Mouse (Mus musculus): ENCODE results near the gene Gsc. TPM values are rescaled to one million over a fixed set of nuclear protein-coding genes. Genes with fewer than 3 reads are reported as not detected.
"Not testable (repeated sequence)": the region's sequence is repeated elsewhere in the genome, so short reads cannot be mapped to it uniquely, and the experiment has no call there.

Gsc gene
- total RNA-seq, 2 experiments from 2014 or later: 0.16 to 0.29 TPM

DNA sequence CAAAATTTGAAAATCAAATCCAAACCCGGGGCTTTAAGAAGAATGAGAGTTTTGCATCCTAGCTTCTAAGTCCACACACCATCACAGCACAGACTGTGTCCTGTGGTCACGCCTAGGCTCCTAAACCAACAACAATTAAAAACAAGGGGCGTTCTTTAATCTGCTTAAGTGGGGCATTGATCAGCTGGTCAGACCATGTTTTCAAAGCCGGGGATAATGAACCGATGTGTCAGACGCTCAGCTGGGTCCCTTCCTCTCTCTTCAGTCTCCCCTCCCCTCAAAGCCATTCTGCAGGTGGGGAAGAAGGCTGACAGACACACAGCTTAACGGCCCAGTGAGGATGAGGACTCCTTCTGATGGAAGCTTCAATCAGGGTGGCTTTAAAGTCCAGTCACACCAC is 6.2 kb downstream of the Gsc start:
- intact Hi-C loops (cut with DNase I; ENCODE audit: low total_unique reads): no loop called here
- DNase-seq: no peak

DNA sequence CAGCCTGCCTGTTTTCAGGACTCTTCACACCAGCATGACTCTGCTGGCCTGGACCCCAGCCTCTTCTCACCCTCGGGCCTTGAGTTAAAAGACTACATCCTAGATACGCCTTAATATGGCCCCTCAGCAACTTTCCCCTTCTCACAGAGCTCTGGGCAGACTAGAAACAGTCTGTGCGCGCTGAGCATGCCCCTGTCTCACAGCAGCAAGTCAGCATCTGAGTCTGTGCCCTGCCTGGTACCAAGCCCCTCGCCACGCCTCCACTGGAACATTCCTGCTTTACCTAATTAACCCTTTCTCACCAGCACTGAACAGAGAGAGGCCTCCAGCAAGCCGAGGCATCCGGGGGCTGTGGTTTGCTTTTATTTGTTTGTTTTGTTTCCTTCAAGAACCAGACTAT is 11.8 kb downstream of the Gsc start:
- DNase-seq: no peak
- intact Hi-C loops (cut with DNase I; ENCODE audit: low total_unique reads): no loop called here

DNA sequence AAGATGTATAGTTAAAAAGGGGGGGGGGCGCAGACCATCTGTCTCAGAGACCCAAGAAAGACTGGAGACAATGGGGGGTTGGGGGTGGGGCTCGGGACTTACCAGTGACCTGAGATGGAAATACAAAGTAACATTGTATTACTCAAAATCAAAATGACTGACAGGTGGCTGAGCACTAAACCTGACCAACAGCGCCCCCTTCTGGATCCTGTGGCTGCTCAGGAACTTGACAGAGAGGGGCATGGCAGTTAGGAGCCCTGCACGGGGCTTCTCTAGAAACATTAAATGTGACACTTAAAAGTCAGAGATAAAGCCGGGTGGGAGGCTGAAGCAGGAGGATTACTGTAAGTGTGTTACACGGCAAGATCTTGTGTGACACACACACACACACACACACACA is 13.8 kb downstream of the Gsc start:
- no peak for DNase-seq

DNA sequence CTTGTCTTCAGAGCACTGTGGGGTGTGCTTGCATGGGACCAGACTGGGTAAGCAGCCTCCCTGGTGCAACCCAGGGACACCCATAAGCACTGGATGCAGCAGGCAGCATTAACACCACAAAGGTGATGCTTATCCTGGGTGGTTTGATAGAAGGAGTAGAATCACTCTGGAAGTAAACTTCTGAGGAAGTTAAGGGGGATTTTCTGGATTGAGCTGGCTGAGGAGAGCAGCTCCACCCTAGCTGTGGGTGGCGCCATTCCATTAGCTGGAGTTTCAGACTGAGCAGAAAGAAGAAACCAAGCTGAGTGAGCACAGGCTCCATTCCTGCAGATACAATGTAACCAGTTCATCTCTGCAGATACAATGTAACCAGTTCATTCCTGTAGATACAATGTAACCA is 20.1 kb downstream of the Gsc start:
- DNase-seq: no peak
- intact Hi-C loops (cut with DNase I; ENCODE audit: low total_unique reads): no loop called here

More for the DNA sequence above, 13.8 kb downstream of the Gsc start:
- intact Hi-C loops (cut with DNase I; ENCODE audit: low total_unique reads): no loop called here

DNA sequence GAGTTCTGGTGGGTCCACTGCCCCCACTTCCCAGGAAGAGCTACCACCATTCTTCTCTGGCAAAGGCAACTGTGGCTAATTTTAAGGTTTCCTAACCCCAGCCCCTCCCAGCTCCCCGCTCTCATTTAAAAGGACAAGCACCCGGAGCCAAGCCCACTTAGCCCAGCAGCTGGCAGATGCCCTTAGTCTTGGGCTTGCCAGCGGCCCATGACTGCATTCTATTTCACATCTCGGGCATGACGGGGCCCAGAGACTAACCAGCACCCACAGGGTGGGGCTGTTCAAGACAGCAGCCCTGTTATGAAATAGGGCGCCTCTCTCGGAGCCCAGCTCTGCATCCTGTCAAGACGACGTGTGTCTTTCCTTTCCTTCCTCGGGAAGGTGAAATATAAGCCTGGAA is 22.9 kb downstream of the Gsc start:
- no peak for DNase-seq
- intact Hi-C loops (cut with DNase I; ENCODE audit: low total_unique reads): no loop called here

DNA sequence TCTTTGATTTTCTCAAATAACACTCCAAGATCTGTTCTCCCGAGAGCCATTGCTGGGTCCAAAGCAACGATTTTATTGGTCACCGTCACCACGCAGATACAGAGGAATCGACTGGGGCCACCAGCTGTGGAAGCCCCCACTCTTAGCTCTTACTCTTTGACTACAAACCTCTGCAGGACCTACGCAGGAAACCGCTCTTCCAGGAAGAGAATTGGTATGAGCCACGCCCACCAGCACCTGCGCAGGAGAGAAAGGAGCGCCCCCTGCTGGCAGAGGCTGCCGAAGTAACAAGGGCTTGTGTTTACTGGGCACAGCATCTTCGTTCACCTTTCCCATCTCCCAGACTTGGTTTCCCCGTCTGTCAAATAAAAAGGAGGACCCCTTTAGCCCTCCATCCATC is 25.0 kb downstream of the Gsc start:
- peak; percentile 43 for DNase-seq
- intact Hi-C loops (cut with DNase I; ENCODE audit: low total_unique reads): loop anchor here (10.0 kb wide), 3 partner anchors 97 to 367 kb away; no protein-coding TSS in a partner anchor

DNA sequence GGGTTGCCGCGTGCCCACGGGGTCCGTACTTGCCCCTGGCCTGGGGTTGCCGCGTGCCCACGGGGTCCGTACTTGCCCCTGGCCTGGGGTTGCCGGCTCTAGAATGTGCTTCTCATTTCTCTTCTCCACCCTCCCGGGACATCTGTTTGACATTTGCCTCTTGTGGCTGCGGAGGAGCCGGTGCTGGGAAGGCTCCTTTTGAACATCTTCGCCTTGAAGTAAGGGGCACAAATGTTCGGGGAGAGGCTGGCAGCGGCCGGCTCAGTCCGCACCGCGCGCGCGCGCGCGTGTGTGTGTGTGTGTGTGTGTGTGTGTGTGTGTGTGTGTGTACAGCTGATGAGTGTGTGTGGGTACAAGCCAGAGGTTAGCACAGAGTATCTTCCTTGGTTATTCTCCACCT is 26.1 kb downstream of the Gsc start:
- DNase-seq: not testable (repeated sequence)
- intact Hi-C loops (cut with DNase I; ENCODE audit: low total_unique reads): loop anchor here (10.0 kb wide), 3 partner anchors 98 to 368 kb away; no protein-coding TSS in a partner anchor

DNA sequence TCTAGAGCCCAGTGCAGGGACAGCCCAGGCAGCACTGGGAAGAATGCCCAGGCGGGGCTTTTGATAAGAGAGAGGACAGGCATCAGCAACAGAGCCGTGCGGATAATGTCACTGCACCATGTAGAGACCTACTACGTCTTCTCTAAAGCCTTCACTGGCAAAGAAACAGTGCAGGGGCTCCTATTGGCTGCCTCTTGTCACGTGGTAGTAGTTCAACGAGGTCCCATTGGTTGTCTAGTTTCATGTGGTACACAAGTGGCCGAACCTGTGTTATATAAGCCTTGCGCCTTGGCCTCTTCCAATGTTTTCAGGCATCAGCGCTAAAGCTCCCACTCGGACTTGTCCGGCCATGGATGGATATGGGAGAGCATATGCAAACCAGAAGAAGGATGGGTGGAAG is 29.4 kb downstream of the Gsc start:
- DNase-seq: no peak
- intact Hi-C loops (cut with DNase I; ENCODE audit: low total_unique reads): loop anchor here (10.0 kb wide), 3 partner anchors 101 to 371 kb away; no protein-coding TSS in a partner anchor

DNA sequence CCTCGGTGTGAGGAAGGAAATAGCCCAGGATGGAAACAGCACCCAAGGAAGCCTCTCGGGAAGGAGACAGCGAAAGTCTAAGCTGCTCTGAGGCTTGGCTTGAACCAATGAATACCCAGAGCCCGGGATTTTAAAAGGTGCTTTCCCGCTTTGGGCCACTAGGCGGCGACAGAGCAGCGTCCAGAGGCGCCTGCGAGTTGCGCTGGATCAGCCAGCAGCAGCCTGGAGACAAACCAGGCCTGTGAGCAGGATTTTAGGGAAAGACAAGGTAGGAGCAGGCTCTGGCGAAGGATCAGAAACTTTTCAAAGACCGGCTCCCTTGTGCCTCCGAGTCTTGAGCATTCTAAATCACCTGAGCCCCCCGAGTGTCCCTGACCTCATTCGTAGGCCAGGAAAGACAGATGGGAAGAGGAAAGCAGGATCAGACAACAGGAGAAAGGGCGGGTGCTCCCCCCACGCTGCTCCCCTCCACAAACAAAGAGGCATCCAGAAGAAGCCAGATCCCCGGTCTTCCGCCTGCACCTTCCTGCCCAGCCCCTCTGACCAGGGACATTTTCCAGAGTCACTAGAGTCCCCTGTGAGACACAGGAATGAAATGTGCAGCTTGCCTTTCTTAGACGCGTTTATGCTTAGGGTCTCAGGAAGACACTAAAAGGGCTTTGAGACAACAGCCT is 32.9 kb downstream of the Gsc start:
- DNase-seq: peak; percentile 82
- intact Hi-C loops (cut with DNase I; ENCODE audit: low total_unique reads): loop anchor here (10.0 kb wide), 3 partner anchors 105 to 375 kb away; no protein-coding TSS in a partner anchor

DNA sequence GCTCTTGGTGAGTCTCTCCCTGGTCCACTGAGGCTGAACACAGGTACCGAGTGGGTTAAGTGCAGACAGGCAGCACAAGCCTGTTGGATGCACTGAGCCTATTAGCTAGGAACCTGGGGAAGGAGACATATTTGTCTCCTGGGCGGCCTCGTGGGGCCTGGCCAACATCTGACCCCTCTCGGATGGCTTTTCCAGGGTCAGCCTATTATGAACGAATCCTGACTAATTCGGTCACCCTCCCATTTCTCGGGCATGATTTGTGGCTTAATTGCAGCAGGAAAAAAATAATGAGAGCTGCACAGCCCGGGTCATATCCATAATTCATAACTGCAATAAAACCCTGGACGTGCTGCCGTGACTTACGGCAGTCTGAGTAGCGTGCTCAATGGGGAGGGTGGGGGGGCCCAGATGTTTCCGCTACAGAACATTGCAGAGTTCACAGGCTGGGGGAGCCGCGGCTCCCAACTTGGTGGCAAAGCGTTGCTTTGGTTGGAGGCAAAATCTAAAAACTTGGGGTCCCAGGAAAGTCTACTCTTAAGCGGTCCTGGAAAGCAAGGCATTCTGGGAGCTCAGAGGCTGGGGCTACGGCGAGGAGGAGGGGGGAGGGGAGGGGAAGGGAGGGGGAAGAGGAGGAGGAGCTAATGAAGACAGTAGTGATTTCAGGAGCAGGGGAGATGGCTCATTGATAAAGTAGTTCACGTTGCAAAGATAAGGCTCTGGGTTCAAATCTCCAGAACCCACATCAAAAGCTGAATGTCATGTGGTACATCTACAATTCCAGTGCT is 39.0 kb downstream of the Gsc start:
- no peak for DNase-seq
- intact Hi-C loops (cut with DNase I; ENCODE audit: low total_unique reads): no loop called here

DNA sequence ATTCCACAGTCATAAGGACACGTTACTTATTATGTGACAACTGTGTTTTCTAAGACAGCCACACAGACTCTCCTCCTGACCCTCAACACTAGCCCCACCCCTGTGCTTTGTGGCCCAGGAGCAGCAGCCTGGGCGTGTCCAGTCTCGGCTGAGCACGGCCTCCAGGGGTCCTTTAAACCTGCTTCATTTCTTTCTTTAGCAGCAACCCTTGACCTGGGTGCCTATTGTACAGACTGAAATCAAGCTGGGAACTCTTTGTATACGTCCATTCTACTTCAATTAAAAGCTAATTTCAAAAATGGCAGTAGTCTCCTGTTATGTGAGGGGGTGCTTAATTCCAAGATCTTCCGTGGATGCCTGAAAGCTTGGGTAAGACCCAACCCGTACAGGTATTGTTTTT is 39.9 kb downstream of the Gsc start:
- intact Hi-C loops (cut with DNase I; ENCODE audit: low total_unique reads): no loop called here
- DNase-seq: no peak

DNA sequence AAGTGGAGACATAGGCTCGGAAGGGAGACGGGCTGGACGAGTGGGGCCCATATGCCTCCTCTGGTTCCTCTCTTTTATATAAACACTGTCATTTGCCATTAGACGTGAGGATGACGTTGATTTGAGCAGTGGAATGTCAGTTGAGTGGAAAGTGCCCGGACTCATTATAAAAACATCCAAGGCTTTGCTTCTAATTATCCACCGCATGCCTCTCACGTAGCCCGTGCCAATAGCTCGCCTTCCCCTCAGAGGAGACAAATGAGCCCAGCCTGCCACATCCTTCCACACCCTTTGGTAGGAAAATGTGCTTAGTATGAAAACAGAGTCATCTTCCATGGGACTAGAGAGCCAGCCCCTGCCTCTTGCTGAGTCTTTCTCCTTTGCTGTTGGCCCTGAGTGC is 41.8 kb downstream of the Gsc start:
- intact Hi-C loops (cut with DNase I; ENCODE audit: low total_unique reads): no loop called here
- no peak for DNase-seq

DNA sequence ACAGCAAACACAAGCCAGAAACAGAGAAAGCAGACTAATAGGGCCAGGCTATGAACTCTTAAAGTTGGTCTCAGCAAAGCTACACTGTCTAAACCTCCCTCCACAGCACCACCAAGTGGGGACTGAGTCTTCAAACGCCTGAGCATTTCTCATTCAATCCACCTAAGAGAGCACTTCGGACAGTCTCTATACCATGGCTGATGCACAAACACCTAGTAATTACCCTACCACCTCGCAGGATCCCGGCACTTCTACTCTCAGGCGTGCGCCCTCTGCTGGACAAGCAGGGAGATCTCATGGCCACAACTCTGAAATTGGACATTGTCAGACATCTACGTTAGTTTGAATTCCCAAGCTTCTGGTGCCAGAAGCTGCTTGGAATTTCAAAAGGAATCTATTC is 46.2 kb downstream of the Gsc start:
- no peak for DNase-seq
- intact Hi-C loops (cut with DNase I; ENCODE audit: low total_unique reads): no loop called here

DNA sequence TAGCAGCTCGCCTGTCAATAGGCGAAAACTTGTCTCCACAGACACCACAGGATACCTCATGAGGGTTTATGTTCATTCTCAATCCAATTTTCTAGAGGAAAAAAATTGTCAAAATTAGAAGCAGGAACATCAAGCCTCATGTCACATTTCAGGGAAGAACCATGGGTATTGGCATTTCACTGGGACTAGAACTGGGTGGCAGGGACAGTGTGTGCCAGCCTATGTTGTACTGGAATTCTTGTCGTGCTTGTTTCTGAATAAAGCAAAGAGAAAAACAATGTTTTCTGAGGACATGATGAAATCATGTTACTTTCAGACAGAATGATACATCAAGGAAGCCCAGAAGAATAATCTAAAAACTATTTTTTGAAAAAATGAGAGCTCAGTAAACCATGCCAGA is 47.5 kb downstream of the Gsc start:
- no peak for DNase-seq
- intact Hi-C loops (cut with DNase I; ENCODE audit: low total_unique reads): no loop called here

DNA sequence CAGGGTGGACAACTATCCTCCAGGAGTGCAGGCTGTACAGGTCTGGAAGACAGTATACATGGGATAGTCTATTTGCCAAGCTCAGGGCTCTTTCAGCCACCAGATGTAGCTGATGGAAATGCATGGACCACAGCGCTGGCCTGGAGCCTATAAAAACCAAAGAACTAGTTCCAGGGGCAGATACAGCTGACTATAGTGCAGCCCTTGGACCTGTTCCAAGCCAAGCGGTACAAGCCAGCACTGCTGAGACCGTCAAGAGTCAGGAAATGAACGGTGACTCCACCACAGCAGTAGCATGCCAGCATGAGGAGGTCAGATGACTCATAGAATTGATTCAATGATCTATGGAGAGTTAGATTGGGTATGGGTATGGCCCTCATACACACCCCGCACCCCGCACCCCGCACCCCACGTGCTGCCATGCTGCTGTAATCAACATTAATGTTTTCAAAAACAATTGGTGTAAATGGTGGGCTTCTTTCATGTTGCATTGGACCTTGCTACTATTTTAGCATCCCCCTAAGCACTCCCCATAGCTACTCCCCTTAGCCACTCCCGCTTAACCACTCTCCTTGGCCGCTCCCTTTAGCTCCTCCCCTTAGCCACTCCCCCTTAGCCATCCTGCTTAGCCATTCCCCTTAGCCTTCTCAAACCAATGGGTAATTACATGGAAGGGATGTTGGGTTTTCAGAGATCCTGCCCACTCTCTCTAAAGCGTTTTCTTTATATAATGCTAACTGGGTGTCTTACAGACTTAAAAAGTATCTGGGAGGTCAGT is 50.3 kb downstream of the Gsc start:
- intact Hi-C loops (cut with DNase I; ENCODE audit: low total_unique reads): loop anchor here (5.0 kb wide), 1 partner anchor 426 kb away; no protein-coding TSS in a partner anchor
- no peak for DNase-seq

Other genes starting within 250 kb of the Gsc start
- not detected for gene Serpina3g, start 237.1 kb downstream of the Gsc start, total RNA-seq (2021)
- not detected for gene Serpina3i, start 210.2 kb downstream of the Gsc start, total RNA-seq (2021)
- gene Serpina3j, start 158.8 kb downstream of the Gsc start, total RNA-seq (2021): not detected
- not detected for gene Serpina3k, start 134.8 kb downstream of the Gsc start, total RNA-seq (2021)
- not detected for gene Serpina3m, start 134.8 kb downstream of the Gsc start, total RNA-seq (2021)
- gene Serpina3n, start 66.6 kb downstream of the Gsc start, total RNA-seq (2021): 1 to 10 TPM; 1.5 to 2.5 TPM